Mouse (Mus musculus) kidney, postnatal 25 days (tissue): Measurements from ENCODE around the gene Smad5.

Experiments used
- DNase-seq, 2 experiments: peaks; one replicate each; pipeline ENCODE4 v3.0.0; 2021; ENCODE audit warnings: mixed read lengths in 2 of 2

Gene Smad5

DNA sequence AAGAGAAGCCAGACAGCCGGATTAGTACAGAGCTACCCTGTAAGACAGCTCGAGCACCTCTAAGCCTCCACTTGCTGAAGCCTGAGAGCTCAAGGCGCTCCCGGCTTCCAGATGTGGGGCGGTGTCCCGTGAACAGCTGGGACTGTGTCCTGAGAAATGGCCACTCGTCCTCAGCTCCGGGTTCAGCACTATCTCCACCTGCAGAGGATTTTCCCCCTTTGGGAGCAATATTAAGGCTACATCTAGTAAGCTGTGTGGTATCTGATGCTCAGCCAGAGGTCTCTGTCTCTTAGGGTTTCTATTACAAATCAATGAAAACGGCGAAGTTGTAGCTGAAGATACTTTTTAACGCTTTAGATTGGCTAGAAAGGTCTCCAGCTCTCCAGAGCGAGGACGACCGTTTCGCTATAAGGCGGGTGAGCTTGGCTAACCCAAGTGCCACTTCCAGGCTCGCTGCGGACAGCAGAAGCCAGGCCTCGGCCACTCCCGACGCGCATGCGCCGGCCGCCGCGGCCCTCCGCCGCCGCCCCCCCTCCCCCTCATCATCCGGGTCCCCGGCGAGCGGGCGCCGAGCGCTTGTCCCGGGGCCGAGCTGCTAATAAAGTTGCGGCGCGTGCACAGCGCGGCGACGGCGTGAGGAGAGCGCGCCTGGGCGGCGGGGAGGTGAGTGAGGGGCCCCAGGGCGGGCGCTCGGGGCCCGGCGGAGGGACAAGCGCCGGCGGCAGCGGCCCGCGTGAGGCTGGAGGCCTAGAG lies at the start of gene Smad5:
TSS of gene Smad5 (plus strand) at position 542 of the 753 bp plus-strand sequence.
- DNase-seq, result peak; percentile 84 to 95

GRCm38 (mm10) chr13:56654176-56654575 lies 48.6 kb upstream of the Smad5 start:
- DNase-seq, result peak; percentile 16 to 46

- peak; percentile 77 to 91 for DNase-seq
These were observed 44.8 kb upstream of the Smad5 start for GRCm38 (mm10) chr13:56657946-56658512.

GRCm38 (mm10) chr13:56658931-56659330 lies 43.9 kb upstream of the Smad5 start:
- DNase-seq, result no peak

GRCm38 (mm10) chr13:56661914-56662621 lies 40.7 kb upstream of the Smad5 start:
- peak; percentile 26 to 73 for DNase-seq

GRCm38 (mm10) chr13:56664256-56665170 lies 38.3 kb upstream of the Smad5 start:
- no peak for DNase-seq

GRCm38 (mm10) chr13:56671206-56671605 lies 31.6 kb upstream of the Smad5 start:
- no peak for DNase-seq

- no peak for DNase-seq
These were observed 25.1 kb upstream of the Smad5 start for GRCm38 (mm10) chr13:56677731-56678130.

GRCm38 (mm10) chr13:56678188-56678787 lies 24.5 kb upstream of the Smad5 start:
- peak; percentile 72 to 73 for DNase-seq

DNA sequence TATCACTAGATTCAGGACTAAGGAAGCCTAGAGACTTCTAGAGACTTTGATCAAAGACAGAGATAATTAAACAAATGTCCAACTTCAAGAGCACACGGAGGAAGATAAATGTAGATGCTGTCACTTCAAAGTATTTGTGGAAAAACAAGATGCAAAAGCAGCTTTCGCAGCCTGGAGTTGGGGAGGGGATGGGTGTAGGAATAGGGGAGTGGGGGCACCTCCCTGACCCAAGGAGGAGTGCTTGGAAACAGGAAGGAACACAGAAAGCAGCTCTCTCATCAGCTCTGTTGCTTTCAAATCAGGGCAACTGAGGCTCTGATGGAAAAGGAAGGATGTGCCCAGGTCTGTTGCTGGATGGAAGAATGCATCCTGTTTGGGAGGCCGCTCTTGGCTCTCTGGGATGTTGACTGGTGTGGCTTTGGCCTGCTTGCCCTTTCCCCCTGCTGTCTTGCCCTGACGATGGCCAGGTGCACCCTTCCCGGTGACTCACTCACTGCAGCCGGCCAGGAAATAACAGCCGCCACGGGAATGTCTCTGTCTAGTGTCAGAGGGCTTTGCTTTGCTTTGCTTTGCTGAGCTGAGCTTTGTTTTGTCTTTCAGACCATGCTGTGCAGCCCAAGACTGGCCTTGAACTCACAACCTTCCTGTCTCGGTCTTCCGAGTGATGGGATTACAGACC lies 23.8 kb upstream of the Smad5 start:
- DNase-seq, result no peak

GRCm38 (mm10) chr13:56681924-56682323 lies 20.9 kb upstream of the Smad5 start:
- no peak for DNase-seq

DNA sequence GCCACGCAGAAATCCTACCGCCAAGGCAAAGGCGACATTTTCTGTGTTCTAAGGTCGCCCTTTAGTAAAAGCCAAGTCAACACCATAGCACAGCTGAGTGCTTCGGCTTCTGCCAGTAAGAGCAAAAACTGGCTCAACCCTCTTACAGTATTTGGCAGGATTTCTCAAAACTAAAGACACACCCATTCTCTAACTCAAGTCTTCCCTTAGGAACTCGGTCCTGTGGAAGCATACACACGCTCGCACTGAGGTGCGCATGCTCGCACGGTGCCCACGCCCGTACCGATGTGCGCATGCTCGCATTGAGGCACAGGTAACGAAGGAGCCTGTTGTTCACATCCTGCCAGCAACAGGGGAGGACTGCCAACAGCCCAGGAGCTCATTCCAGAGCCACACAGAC lies 20.5 kb upstream of the Smad5 start:
- peak in 1 of 2 experiments; percentile 54 for DNase-seq

- no peak for DNase-seq
These were observed 19.5 kb upstream of the Smad5 start for GRCm38 (mm10) chr13:56683306-56683705.

GRCm38 (mm10) chr13:56692011-56692410 lies 10.8 kb upstream of the Smad5 start:
- DNase-seq, result peak in 1 of 2 experiments; percentile 47

GRCm38 (mm10) chr13:56692644-56693043 lies 10.2 kb upstream of the Smad5 start:
- no peak for DNase-seq

DNA sequence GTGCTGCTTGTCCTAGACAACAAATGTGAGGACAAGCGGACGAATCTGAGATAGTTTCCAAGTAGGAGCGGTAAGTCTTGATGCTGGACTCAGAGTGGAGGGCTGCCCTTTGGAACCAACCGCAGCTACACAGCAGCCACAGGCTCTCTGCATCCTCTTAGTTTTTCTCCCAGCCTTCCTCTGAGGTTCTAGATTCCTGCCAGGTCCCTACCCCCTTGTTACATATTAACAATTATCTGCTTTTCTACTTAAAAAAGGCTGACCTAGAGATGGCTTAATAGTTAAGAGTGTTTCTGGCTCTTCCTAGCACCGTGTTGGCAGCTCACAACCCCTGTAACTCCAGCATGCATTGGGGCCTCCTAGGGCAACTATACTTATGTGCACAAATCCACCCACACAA lies 7.1 kb upstream of the Smad5 start:
- peak in 1 of 2 experiments; percentile 72 for DNase-seq

GRCm38 (mm10) chr13:56696699-56697098 lies 6.1 kb upstream of the Smad5 start:
- DNase-seq, result peak in 1 of 2 experiments; percentile 31

GRCm38 (mm10) chr13:56697171-56697570 lies 5.6 kb upstream of the Smad5 start:
- no peak for DNase-seq

- DNase-seq, result peak; percentile 16 to 45
These were observed 4.4 kb upstream of the Smad5 start for GRCm38 (mm10) chr13:56698391-56698790.

- DNase-seq, result peak in 1 of 2 experiments; percentile 20
These were observed 3.4 kb upstream of the Smad5 start for GRCm38 (mm10) chr13:56699370-56699769.

GRCm38 (mm10) chr13:56700981-56701380 lies 1.8 kb upstream of the Smad5 start:
- DNase-seq, result no peak

DNA sequence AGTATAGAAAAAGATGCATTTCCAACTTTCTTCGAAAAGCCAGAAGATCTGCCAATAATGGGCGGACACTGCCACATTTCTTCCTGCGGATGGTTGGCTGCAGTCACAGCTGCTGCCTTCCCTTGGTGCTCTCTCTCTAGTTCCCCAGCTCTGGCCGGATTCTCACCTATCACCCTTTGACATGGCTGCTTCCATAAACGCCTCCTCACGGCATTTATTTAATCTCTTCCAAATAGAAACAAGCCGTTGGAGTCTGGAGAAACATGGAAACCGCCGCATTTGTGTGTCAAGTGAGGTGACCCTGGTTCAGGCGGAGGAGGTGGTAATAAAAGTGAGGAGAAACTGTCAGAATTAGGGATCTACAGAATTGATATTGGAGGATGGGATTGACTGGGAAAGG lies 886 bp upstream of the Smad5 start:
- peak in 1 of 2 experiments; percentile 31 for DNase-seq
